Mouse (Mus musculus) ES-E14 (cell line): ENCODE results near the gene Cntn4.

Experiments used
- CHD2 ChIP-seq: IDR thresholded peaks from 2 replicates; pipeline ENCODE4 v1.6.1; 2014; ENCODE audit warnings: mild to moderate bottlenecking, low read depth, low read length, inconsistent platforms
- HCFC1 ChIP-seq: IDR thresholded peaks from 2 replicates; pipeline ENCODE4 v1.6.1; 2012; ENCODE audit warnings: low read length, inconsistent platforms, borderline replicate concordance; ENCODE audit not compliant: insufficient read depth
- ZC3H11A ChIP-seq: IDR thresholded peaks from 2 replicates; pipeline ENCODE4 v1.6.1; 2012; ENCODE audit warnings: low read depth, mild to moderate bottlenecking, inconsistent platforms, low read length, borderline replicate concordance
- ZNF384 ChIP-seq: IDR thresholded peaks from 2 replicates; pipeline ENCODE4 v1.6.1; 2012; ENCODE audit warnings: low read depth, low read length, inconsistent platforms

GRCm38 (mm10) chr6:106283815-106284214 is 606.4 kb downstream of the Cntn4 start:
- no peak for TF ChIP-seq ZNF384
- TF ChIP-seq HCFC1, result no peak
- TF ChIP-seq ZC3H11A, result no peak
- TF ChIP-seq CHD2, result no peak
